Mouse (Mus musculus): ENCODE measurements around the gene Cgref1. TPM values are rescaled to one million over a fixed set of nuclear protein-coding genes. Genes with fewer than 3 reads are reported as not detected.

Gene Cgref1
- total RNA-seq, 2 experiments from 2014 or later: 0.62 TPM; not detected in 1

- no peak for ATAC-seq (replicated peaks; ENCODE audit: poor library complexity, severe bottlenecking)
Observed at GRCm38 (mm10) chr5:30918691-30919090, 26.7 kb downstream of the Cgref1 start.

GRCm38 (mm10) chr5:30917891-30918670 lies 27.3 kb downstream of the Cgref1 start:
- ATAC-seq (replicated peaks; ENCODE audit: poor library complexity, severe bottlenecking): no peak

GRCm38 (mm10) chr5:30917348-30917747 lies 28.0 kb downstream of the Cgref1 start:
- no peak for ATAC-seq (replicated peaks; ENCODE audit: poor library complexity, severe bottlenecking)

GRCm38 (mm10) chr5:30916841-30917240 lies 28.6 kb downstream of the Cgref1 start:
- ATAC-seq (replicated peaks; ENCODE audit: poor library complexity, severe bottlenecking): no peak

- ATAC-seq (replicated peaks; ENCODE audit: poor library complexity, severe bottlenecking): peak; percentile 74
Observed at GRCm38 (mm10) chr5:30915974-30916433, 29.4 kb downstream of the Cgref1 start.

GRCm38 (mm10) chr5:30915456-30915855 lies 29.9 kb downstream of the Cgref1 start:
- no peak for ATAC-seq (replicated peaks; ENCODE audit: poor library complexity, severe bottlenecking)

GRCm38 (mm10) chr5:30914849-30915248 lies 30.5 kb downstream of the Cgref1 start:
- no peak for ATAC-seq (replicated peaks; ENCODE audit: poor library complexity, severe bottlenecking)

- no peak for ATAC-seq (replicated peaks; ENCODE audit: poor library complexity, severe bottlenecking)
Observed at GRCm38 (mm10) chr5:30914101-30914635, 31.2 kb downstream of the Cgref1 start.

GRCm38 (mm10) chr5:30913060-30913841 lies 32.1 kb downstream of the Cgref1 start, which contains the start of gene Emilin1:
TSS of gene Emilin1 (plus strand) at chr5:30913402.
- ATAC-seq (replicated peaks; ENCODE audit: poor library complexity, severe bottlenecking): peak; percentile 56

GRCm38 (mm10) chr5:30912156-30912555 lies 33.2 kb downstream of the Cgref1 start:
- ATAC-seq (replicated peaks; ENCODE audit: poor library complexity, severe bottlenecking): no peak

- no peak for ATAC-seq (replicated peaks; ENCODE audit: poor library complexity, severe bottlenecking)
Observed at GRCm38 (mm10) chr5:30910481-30910880, 34.9 kb downstream of the Cgref1 start.

GRCm38 (mm10) chr5:30909863-30910262 lies 35.5 kb downstream of the Cgref1 start:
- ATAC-seq (replicated peaks; ENCODE audit: poor library complexity, severe bottlenecking): no peak

GRCm38 (mm10) chr5:30909300-30909659 lies 36.1 kb downstream of the Cgref1 start:
- ATAC-seq (replicated peaks; ENCODE audit: poor library complexity, severe bottlenecking): no peak

- ATAC-seq (replicated peaks; ENCODE audit: poor library complexity, severe bottlenecking): no peak
Observed at GRCm38 (mm10) chr5:30908426-30909299, 36.7 kb downstream of the Cgref1 start.

- peak; percentile 91 for ATAC-seq (replicated peaks; ENCODE audit: poor library complexity, severe bottlenecking)
Observed at GRCm38 (mm10) chr5:30907413-30908059, 37.9 kb downstream of the Cgref1 start, which contains the start of gene Ost4. TSS of gene Ost4 (minus strand) at chr5:30907788.

GRCm38 (mm10) chr5:30901860-30902259 lies 43.5 kb downstream of the Cgref1 start:
- ATAC-seq (replicated peaks; ENCODE audit: poor library complexity, severe bottlenecking): no peak

- ATAC-seq (replicated peaks; ENCODE audit: poor library complexity, severe bottlenecking): no peak
Observed at GRCm38 (mm10) chr5:30890375-30890774, 55.0 kb downstream of the Cgref1 start.

GRCm38 (mm10) chr5:30889088-30889754 lies 56.2 kb downstream of the Cgref1 start:
- ATAC-seq (replicated peaks; ENCODE audit: poor library complexity, severe bottlenecking): peak; percentile 4
